Mouse (Mus musculus) hindbrain, embryonic 11.5 days (tissue): ENCODE data around the gene Spon1. TPM values are rescaled to one million over a fixed set of nuclear protein-coding genes. Genes with fewer than 3 reads are reported as not detected.

ENCODE experiments used
- ATAC-seq: fragments of 200-750 bp; cut with Nextera tagmentation; 2 replicates; pipeline ENCODE4 v1.8.0; 2017; ENCODE audit warnings: mild to moderate bottlenecking, moderate TSS enrichment, moderate library complexity; ENCODE audit not compliant: low FRiP score
- DNase-seq: peaks from one replicate; pipeline ENCODE4 v3.0.0-alpha.2; 2015; ENCODE audit warnings: low spot score
- H3K27ac ChIP-seq: fragments of 300-500 bp; sonication (generic); 2 replicates; pipeline ENCODE4 v1.5.1; 2014; ENCODE audit warnings: mild to moderate bottlenecking, low read depth, low read length
- H3K27me3 ChIP-seq: fragments of 300-500 bp; sonication (generic); 2 replicates; pipeline ENCODE4 v1.6.1; 2014; ENCODE audit warnings: mild to moderate bottlenecking, low read length, moderate library complexity, mixed read lengths; ENCODE audit not compliant: control insufficient read depth, insufficient read depth
- H3K36me3 ChIP-seq: fragments of 300-500 bp; sonication (generic); 2 replicates; pipeline ENCODE4 v1.6.1; 2014; ENCODE audit warnings: mild to moderate bottlenecking, low read length, moderate library complexity, mixed read lengths; ENCODE audit not compliant: control insufficient read depth, insufficient read depth
- H3K4me1 ChIP-seq: fragments of 300-500 bp; sonication (generic); replicated peaks from 2 replicates; pipeline ENCODE4 v1.6.1; 2014; ENCODE audit warnings: low read length, mixed read lengths; ENCODE audit not compliant: control insufficient read depth, insufficient read depth
- H3K4me2 ChIP-seq: fragments of 300-500 bp; sonication (generic); replicated peaks from 2 replicates; pipeline ENCODE4 v1.6.1; 2014; ENCODE audit warnings: mild to moderate bottlenecking, low read depth, low read length
- H3K4me3 ChIP-seq: fragments of 300-500 bp; sonication (generic); 2 replicates; pipeline ENCODE4 v1.5.1; 2014; ENCODE audit warnings: low read depth, low read length
- H3K9ac ChIP-seq: fragments of 300-500 bp; sonication (generic); 2 replicates; pipeline ENCODE4 v1.6.1; 2014; ENCODE audit warnings: low read depth, low read length
- H3K9me3 ChIP-seq: fragments of 300-500 bp; sonication (generic); 2 replicates; pipeline ENCODE4 v1.6.1; 2016; ENCODE audit warnings: low read length; ENCODE audit not compliant: control insufficient read depth
- WGBS: fragments of 180-500 bp; shearing (Covaris S2); extraction: QIAGEN DNeasy Blood & Tissue Kit; methylation state at CpG from one replicate; pipeline ENCODE4 v1.1.7; 2014; 5-methylcytosine and 5-hydroxymethylcytosine counted together
- polyA plus RNA-seq: library from polyadenylated mRNA; unstranded; fragments of >200 nt; fragmentation: Nextera tagmentation; extraction: Ambion mirVana; gene quantifications from 2 replicates; pipeline ENCODE4 v1.2.1, GENCODE M21; 2014

The Spon1 gene
- polyA plus RNA-seq, 1 experiment from 2014 or later = 72.3 TPM

GRCm38 (mm10) chr7:114071851-114072616 lies 306.2 kb downstream of the Spon1 start:
- ATAC-seq = peak; percentile 59; the same call in 1 of the 2 replicates
- no peak overlapping the region for H3K27ac ChIP-seq
- H3K4me1 ChIP-seq = 0 out of 2 replicates have a peak, but pooled peaks cover 2% of the 10 kb centered on the region
- no peaks in the 10 kb centered on the region for H3K27me3 ChIP-seq
- peak; percentile 15 for DNase-seq
- no peaks in the 10 kb centered on the region for H3K36me3 ChIP-seq
- H3K4me3 ChIP-seq = no peak overlapping the region
- no peaks in the 10 kb centered on the region for H3K9me3 ChIP-seq
- H3K4me2 ChIP-seq = no peak overlapping the region
- no peak overlapping the region for H3K9ac ChIP-seq
- WGBS = 40% methylated on average over 13 of the region's 13 CpGs

GRCm38 (mm10) chr7:114074133-114074532 lies 308.3 kb downstream of the Spon1 start:
- no peak for DNase-seq
- Histone ChIP-seq H3K4me2 (no peak overlapping the region), H3K9ac (no peak overlapping the region), H3K4me1 (0 out of 2 replicates have a peak, but pooled peaks cover 2% of the 10 kb centered on the region), H3K9me3 (no peaks in the 10 kb centered on the region), H3K27me3 (no peaks in the 10 kb centered on the region), H3K4me3 (no peak overlapping the region), H3K36me3 (no peaks in the 10 kb centered on the region), H3K27ac (no peak overlapping the region)
- ATAC-seq = no peak
- WGBS = 47% methylated on average over 7 of the region's 7 CpGs

GRCm38 (mm10) chr7:114074595-114074994 lies 308.8 kb downstream of the Spon1 start:
- Histone ChIP-seq H3K4me1 (0 out of 2 replicates have a peak, but pooled peaks cover 2% of the 10 kb centered on the region), H3K4me2 (no peak overlapping the region), H3K4me3 (no peak overlapping the region), H3K36me3 (no peaks in the 10 kb centered on the region), H3K27me3 (no peaks in the 10 kb centered on the region), H3K9me3 (no peaks in the 10 kb centered on the region), H3K27ac (no peak overlapping the region), H3K9ac (no peak overlapping the region)
- ATAC-seq (no peak), DNase-seq (no peak)
- 95% methylated on average over 2 of the region's 2 CpGs for WGBS

- no peak overlapping the region for H3K4me3 ChIP-seq
- no peak for ATAC-seq
- 97% methylated on average over 4 of the region's 4 CpGs for WGBS
- DNase-seq = no peak
- no peaks in the 10 kb centered on the region for H3K9me3 ChIP-seq
- H3K27ac ChIP-seq = no peak overlapping the region
- no peaks in the 10 kb centered on the region for H3K4me1 ChIP-seq
- H3K9ac ChIP-seq = no peak overlapping the region
- no peak overlapping the region for H3K4me2 ChIP-seq
- H3K36me3 ChIP-seq = no peaks in the 10 kb centered on the region
- H3K27me3 ChIP-seq = no peaks in the 10 kb centered on the region
Observed at GRCm38 (mm10) chr7:114079343-114079742, 313.5 kb downstream of the Spon1 start.

GRCm38 (mm10) chr7:114080250-114080649 lies 314.5 kb downstream of the Spon1 start:
- Histone ChIP-seq H3K4me1 (no peaks in the 10 kb centered on the region), H3K4me2 (no peak overlapping the region), H3K4me3 (no peak overlapping the region), H3K27ac (no peak overlapping the region), H3K36me3 (no peaks in the 10 kb centered on the region), H3K9ac (no peak overlapping the region), H3K27me3 (no peaks in the 10 kb centered on the region), H3K9me3 (no peaks in the 10 kb centered on the region)
- DNase-seq (no peak), ATAC-seq (no peak)
- 95% methylated on average over 5 of the region's 5 CpGs for WGBS

GRCm38 (mm10) chr7:114081633-114082420 lies 316.0 kb downstream of the Spon1 start:
- Histone ChIP-seq H3K4me1 (no peaks in the 10 kb centered on the region), H3K27me3 (no peaks in the 10 kb centered on the region), H3K9ac (no peak overlapping the region), H3K9me3 (no peaks in the 10 kb centered on the region), H3K4me3 (no peak overlapping the region), H3K4me2 (no peak overlapping the region), H3K27ac (no peak overlapping the region), H3K36me3 (no peaks in the 10 kb centered on the region)
- DNase-seq (no peak), ATAC-seq (no peak)
- WGBS = 90% methylated on average over 21 of the region's 21 CpGs

- H3K9me3 ChIP-seq = no peaks in the 10 kb centered on the region
- ATAC-seq (no peak), DNase-seq (no peak)
- H3K9ac ChIP-seq = no peak overlapping the region
- H3K27me3 ChIP-seq = no peaks in the 10 kb centered on the region
- WGBS = 75% methylated on average over 2 of the region's 2 CpGs
- no peaks in the 10 kb centered on the region for H3K36me3 ChIP-seq
- no peaks in the 10 kb centered on the region for H3K4me1 ChIP-seq
- no peak overlapping the region for H3K27ac ChIP-seq
- H3K4me3 ChIP-seq = no peak overlapping the region
- no peak overlapping the region for H3K4me2 ChIP-seq
Observed at GRCm38 (mm10) chr7:114083088-114083487, 317.3 kb downstream of the Spon1 start.

- no peaks in the 10 kb centered on the region for H3K9me3 ChIP-seq
- H3K4me2 ChIP-seq = no peak overlapping the region
- H3K9ac ChIP-seq = no peak overlapping the region
- H3K4me3 ChIP-seq = no peak overlapping the region
- no peaks in the 10 kb centered on the region for H3K27me3 ChIP-seq
- no peak for DNase-seq
- WGBS = 72% methylated on average over 3 of the region's 3 CpGs
- H3K27ac ChIP-seq = no peak overlapping the region
- ATAC-seq = no peak
- no peaks in the 10 kb centered on the region for H3K4me1 ChIP-seq
- no peaks in the 10 kb centered on the region for H3K36me3 ChIP-seq
Observed at GRCm38 (mm10) chr7:114083760-114084159, 318.0 kb downstream of the Spon1 start.
